Mouse (Mus musculus) CD4-positive, CD25-positive, alpha-beta regulatory T cell, adult 2 months (primary cell): Measurements from ENCODE around the gene Gm3173.
"Not testable (repeated sequence)": the region's sequence is repeated elsewhere in the genome, so short reads cannot be mapped to it uniquely, and the experiment has no call there.

ENCODE experiments used
- DNase-seq: peaks from one replicate; pipeline ENCODE4 v3.0.0-alpha.2; 2012; ENCODE audit warnings: low read depth, low spot score

Gene Gm3173

DNA sequence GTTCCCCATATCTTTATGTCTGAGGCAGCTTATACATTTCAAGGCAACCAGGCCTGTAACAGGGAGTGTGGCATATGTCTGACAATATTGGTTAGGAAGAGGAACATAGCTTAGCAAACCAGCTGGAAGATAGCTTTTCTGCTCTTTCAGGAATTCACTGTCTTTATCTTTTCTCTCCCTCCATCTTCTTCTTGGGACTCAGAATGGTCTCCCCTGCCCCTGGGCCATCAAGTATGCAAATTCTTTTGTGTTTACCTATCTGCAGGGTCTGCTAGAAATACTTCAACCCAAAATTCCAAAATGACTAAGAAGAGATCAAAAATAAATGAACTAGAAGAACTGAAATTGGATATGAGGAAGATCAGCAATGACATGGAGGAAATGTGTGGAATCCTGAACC is at the start of gene Gm3173:
Gm3173 (plus strand) TSS at position 301 of the 400 bp plus-strand sequence.
- not testable (repeated sequence) for DNase-seq

DNA sequence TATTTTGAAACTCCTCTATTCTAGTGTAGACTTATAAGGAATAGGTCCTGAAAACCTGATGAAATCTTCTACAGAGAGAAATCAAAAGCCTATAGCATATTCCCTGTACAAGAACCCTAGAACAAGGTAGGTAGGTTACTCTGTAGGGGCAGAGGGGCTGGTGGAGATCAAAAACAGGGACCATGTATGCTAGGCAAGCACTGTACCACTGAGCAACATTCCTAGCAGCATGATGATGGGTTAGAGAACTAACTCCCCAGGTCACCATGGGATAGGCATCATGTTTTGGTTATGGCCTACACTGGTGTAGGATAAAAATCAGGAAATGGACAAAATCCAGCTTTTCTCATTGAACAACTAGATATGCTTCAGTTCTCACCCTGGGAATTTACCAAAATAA is 45.2 kb upstream of the Gm3173 start:
- DNase-seq, result not testable (repeated sequence)

DNA sequence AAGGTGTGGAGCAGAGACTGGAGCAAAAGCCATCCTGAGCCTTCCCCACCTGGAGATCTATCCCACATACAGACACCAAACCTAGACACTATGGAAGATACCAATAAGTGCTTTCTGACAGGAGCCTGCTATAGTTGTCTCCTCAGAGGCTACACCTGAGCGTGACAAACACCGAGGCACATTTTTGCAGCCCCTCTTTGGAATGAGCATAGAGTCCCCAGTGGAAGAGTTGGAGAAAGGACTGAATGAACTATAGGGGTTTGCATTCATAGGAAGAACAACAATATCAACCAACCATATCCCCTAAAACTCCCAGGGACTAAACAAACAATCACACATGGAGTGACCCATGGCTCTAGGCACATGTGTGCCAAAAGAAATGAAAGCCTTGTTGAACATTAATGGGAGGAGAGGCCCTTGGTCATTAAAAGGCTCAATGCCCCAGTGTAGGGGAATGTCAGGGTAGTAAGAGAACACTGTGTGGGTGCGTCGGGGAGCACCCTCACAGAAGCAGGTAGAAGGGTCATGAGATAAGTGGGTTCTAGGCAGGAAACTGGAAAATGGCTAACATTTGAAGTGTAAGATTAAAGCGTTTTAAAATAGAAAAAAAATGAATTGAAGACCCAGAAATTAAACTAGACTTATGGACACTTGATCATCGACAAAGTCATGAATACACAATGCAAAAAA is 37.8 kb upstream of the Gm3173 start:
- DNase-seq, result not testable (repeated sequence)

DNA sequence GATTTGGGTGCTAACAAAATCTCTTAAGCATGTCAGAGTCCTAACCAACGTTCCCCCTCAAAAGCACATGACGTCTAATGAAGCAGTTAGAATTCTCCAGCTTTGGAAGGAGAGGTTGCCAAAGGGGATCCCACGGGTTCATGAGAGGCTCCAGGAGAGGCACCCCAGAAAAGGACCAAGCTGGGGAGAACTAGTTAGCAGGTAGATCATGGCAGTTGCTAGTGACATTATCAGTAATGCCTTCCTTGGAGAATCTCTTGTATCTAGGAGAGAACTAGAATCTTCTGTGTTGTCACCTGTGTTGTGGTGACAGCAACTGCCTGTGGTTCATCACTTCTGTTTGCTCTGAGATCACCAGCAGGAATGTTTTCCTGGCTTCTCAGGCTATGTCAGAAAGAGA is 33.6 kb upstream of the Gm3173 start, which contains the start of gene Gm3159:
Gm3159 (plus strand) TSS at position 301 of the 400 bp plus-strand sequence.
- not testable (repeated sequence) for DNase-seq

DNA sequence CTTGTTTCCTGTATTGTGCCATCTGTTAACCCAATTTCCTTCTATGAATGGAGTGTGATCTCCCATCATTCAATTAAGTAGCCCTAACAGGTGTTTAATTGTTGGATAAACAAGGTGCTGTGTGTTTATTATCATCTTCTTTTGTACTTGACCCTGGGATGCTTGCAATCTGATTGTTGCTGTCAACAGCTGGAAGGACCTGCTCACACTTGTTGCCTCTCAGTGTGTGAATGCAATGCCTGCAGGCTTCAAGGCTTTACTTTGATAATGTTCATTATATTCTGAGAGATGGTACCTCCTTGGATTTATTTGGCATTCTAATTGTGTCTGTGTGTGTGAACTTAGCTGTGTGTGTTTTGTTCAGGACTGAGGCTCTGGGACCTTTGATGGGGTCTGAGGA is 32.2 kb upstream of the Gm3173 start:
- DNase-seq, result not testable (repeated sequence)

DNA sequence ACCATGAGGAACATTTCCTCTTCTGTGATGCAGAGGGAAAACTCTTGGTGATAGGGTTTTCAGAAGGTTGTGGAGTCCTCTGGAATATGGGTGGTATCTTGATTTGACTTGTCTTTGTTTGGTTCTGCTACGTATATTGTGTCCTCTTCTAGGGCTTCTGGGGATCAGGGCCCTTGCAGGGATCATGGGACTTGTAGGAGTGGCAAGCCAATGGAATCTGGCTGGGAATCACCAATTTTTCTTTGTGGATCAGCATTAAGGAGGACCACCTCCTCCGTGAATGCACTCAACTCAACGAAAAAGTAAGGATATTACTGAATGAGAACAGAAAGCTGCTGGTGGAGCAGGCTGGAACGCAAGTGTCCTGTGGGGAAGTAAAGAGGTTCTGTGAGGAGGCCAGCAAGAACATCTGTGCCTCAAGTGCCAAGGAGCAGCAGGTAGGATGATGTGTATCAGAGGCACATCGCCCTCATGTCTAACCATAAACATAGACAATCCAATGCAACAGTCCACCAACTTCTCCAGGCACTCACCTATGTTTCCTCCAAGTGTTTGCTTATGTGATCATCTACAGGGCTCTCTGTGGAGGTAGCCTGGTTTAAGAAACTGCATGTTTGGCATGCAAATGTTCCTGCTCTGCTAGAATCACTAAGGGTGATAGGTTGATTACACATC is 30.5 kb upstream of the Gm3173 start:
- not testable (repeated sequence) for DNase-seq

DNA sequence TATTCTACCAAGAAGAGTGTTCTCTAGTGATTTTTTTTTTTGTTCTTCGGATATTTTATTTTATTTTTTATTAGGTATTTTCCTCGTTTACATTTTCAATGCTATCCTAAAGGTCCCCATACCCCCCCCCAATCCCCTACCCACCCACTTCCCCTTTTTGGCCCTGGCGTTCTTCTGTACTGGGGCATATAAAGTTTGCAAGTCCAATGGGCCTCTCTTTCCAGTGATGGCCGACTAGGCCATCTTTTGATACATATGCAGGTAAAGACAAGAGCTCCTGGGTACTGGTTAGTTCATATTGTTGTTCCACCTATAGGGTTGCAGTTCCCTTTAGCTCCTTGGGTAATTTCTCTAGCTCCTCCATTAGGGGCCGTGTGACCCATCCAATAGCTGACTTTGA is 29.5 kb upstream of the Gm3173 start:
- DNase-seq, result not testable (repeated sequence)

DNA sequence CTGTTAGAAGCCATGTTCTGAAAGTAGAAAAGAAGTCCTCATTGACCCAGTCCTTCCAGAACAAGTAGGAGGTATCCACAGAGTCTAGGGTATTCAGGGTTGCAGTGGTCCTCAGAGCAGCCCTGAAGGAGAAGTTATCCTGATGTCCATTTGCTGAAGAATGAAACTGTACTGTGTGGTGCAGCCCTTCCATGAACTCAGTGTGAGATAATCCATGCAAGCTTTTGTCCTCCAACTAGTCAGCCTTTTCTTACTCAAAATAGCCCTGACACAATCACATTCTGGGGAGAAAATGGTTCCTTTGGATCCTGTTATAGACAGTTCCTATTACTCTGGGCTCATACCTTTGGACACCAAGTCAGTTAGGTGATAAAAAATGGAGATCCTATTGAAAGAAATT is 27.0 kb upstream of the Gm3173 start:
- DNase-seq, result not testable (repeated sequence)

DNA sequence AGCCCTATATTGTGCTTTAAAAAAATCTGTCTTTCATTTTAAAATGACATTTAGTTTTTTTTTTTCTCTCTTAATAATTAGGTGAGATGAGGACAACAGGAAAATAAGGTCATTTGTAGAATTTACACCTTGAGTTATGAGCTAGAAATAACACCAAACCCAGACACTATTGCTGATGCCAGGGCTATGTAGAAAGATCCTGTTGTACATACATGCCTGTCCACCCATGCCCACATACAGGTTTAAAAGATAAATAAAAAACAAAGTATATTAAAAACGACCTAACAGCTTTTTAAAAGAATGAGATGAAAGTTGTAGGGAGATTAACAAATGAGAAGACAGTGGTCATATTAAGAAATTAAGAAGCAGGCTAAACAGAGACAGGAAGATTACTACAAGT is 20.9 kb upstream of the Gm3173 start:
- DNase-seq, result not testable (repeated sequence)

DNA sequence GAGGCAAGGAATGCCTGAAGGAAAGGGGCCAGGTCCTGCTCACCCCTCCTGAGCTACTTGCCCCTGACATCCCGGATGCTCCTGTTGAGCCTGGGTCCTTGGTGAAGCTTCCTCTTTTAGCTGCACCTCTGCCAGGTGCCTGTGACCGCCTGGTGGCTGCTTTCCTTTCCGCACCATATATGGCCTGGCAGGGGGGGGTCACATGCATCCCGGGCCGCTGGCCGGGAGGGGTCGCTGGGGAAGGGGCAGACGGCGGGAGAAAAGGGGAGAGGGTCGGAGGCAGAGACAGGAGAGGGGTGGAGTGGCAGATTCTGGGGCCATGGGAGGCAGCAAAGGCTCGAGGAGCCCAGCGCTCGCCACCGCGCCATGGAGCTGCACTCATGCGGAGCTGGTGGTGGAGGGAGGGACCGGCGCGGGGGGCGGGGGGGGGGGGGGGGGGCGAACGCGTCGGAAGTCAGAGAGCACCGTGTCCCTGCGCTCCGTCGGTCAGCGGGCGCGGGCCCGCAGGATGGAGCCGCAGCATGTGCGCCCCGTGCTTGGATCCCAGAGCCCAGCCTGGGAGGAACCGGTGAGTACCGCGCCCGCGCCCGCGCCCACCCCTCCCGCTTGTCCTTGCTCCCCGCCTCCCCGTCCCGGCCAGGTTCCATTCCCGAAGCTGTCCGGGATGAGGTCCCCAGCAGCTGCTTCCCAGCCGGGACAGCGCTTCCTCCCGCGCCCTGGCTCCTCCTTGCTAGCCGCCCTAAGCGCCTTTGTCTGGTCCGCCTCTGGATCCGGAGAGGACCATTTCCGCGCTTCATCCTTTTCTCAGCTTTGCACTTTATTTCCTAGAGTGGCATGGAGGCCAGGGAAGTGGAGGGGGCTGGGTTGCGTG is 15.6 kb upstream of the Gm3173 start, which contains the start of gene Gm3164:
Gm3164 (plus strand) TSS at position 484 of the 871 bp plus-strand sequence.
- DNase-seq, result peak; percentile 7

DNA sequence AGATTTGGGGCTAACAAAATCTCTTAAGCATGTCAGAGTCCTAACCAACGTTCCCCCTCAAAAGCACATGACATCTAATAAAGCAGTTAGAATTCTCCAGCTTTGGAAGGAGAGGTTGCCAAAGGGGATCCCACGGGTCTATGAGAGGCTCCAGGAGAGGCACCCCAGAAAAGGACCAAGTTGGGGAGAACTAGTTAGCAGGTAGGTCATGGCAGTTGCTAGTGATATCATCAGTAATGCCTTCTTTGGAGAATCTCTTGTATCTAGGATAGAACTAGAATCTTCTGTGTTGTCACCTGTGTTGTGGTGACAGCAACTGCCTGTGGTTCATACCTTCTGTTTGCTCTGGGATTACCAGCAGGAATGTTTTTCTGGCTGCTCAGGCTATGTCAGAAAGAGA is 50.7 kb downstream of the Gm3173 start, which contains the start of gene Gm3182:
Gm3182 (plus strand) TSS at position 301 of the 400 bp plus-strand sequence.
- DNase-seq, result not testable (repeated sequence)

DNA sequence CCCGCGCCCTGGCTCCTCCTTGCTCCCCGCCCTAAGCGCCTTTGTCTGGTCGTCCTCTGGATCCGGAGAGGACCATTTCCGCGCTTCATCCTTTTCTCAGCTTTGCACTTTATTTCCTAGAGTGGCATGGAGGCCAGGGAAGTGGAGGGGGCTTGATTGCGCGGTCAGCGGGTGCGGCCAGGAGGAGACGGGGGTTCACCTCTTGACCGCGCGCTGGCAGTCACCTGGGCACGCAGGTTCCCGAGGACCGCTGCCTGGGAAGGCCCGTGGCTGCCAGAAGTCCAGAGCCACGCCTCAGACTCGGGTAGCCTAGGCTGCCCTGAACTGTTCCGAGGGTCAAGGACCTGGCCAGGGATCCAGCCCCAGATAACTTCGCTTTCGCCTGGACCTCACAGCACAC is 68.6 kb downstream of the Gm3173 start:
- peak; percentile 0 for DNase-seq

DNA sequence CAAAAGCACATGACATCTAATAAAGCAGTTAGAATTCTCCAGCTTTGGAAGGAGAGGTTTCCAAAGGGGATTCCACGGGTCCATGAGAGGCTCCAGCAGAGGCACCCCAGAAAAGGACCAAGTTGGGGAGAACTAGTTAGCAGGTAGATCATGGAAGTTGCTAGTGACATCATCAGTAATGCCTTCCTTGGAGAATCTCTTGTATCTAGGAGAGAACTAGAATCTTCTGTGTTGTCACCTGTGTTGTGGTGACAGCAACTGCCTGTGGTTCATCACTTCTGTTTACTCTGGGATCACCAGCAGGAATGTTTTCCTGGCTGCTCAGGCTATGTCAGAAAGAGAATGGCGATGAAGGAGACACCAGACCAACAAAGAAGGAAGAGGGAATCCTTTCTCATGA is 124.3 kb downstream of the Gm3173 start, which contains the start of gene Gm3047:
Gm3047 (plus strand) TSS at position 301 of the 400 bp plus-strand sequence.
- not testable (repeated sequence) for DNase-seq
